Mouse (Mus musculus) right cerebral cortex, postnatal 4 days (tissue): Measurements from ENCODE around the gene Wdr27.
"Not testable (repeated sequence)": the region's sequence is repeated elsewhere in the genome, so short reads cannot be mapped to it uniquely, and the experiment has no call there.

Experiments
- DNase-seq: peaks from one replicate; pipeline ENCODE4 v3.0.0-alpha.2; 2022

The Wdr27 gene

GRCm38 (mm10) chr17:14928631-14929030, 14.3 kb downstream of the Wdr27 start:
- no peak for DNase-seq

- no peak for DNase-seq
Observed at GRCm38 (mm10) chr17:14927644-14928218, 15.2 kb downstream of the Wdr27 start.

GRCm38 (mm10) chr17:14921582-14921981, 21.4 kb downstream of the Wdr27 start:
- no peak for DNase-seq

- DNase-seq = no peak
Observed at GRCm38 (mm10) chr17:14917866-14918265, 25.1 kb downstream of the Wdr27 start.

- DNase-seq = no peak
Observed at GRCm38 (mm10) chr17:14914401-14914800, 28.6 kb downstream of the Wdr27 start.

GRCm38 (mm10) chr17:14912981-14913380, 30.0 kb downstream of the Wdr27 start:
- DNase-seq = no peak

- DNase-seq = no peak
Observed at GRCm38 (mm10) chr17:14912420-14912819, 30.5 kb downstream of the Wdr27 start.

- DNase-seq = peak; percentile 1
Observed at GRCm38 (mm10) chr17:14910771-14911170, 32.2 kb downstream of the Wdr27 start.

GRCm38 (mm10) chr17:14909331-14909730, 33.6 kb downstream of the Wdr27 start:
- no peak for DNase-seq

GRCm38 (mm10) chr17:14907136-14907535, 35.8 kb downstream of the Wdr27 start:
- no peak for DNase-seq

- DNase-seq = no peak
Observed at GRCm38 (mm10) chr17:14906611-14907010, 36.3 kb downstream of the Wdr27 start.

GRCm38 (mm10) chr17:14904637-14905265, 38.2 kb downstream of the Wdr27 start:
- DNase-seq = peak; percentile 81

GRCm38 (mm10) chr17:14904206-14904605, 38.8 kb downstream of the Wdr27 start:
- DNase-seq = no peak

- no peak for DNase-seq
Observed at GRCm38 (mm10) chr17:14903212-14903611, 39.7 kb downstream of the Wdr27 start.

- DNase-seq = no peak
Observed at GRCm38 (mm10) chr17:14898972-14899371, 44.0 kb downstream of the Wdr27 start.

- DNase-seq = not testable (repeated sequence)
Observed at GRCm38 (mm10) chr17:14895058-14895457, 47.9 kb downstream of the Wdr27 start.

GRCm38 (mm10) chr17:14886933-14887332, 56.0 kb downstream of the Wdr27 start:
- no peak for DNase-seq

GRCm38 (mm10) chr17:14874656-14875204, 68.2 kb downstream of the Wdr27 start:
- DNase-seq = no peak

- no peak for DNase-seq
Observed at GRCm38 (mm10) chr17:14860220-14860619, 82.7 kb downstream of the Wdr27 start.

GRCm38 (mm10) chr17:14847709-14848108, 95.2 kb downstream of the Wdr27 start:
- DNase-seq = no peak

GRCm38 (mm10) chr17:14846880-14847279, 96.1 kb downstream of the Wdr27 start:
- no peak for DNase-seq

- no peak for DNase-seq
Observed at GRCm38 (mm10) chr17:14826715-14827295, 116.2 kb downstream of the Wdr27 start.

GRCm38 (mm10) chr17:14824938-14825337, 118.0 kb downstream of the Wdr27 start:
- DNase-seq = peak; percentile 28

GRCm38 (mm10) chr17:14817975-14818374, 125.0 kb downstream of the Wdr27 start:
- DNase-seq = no peak
